Mouse (Mus musculus) ES-Bruce4 (cell line): ENCODE results near the gene Kmt2d. TPM values are rescaled to one million over a fixed set of nuclear protein-coding genes. Genes with fewer than 3 reads are reported as not detected.

Experiments
- H3K27ac ChIP-seq: 2 replicates; pipeline ENCODE4 v1.5.1; 2012; ENCODE audit warnings: low read length, inconsistent platforms; ENCODE audit not compliant: insufficient read depth
- H3K27me3 ChIP-seq: 2 replicates; pipeline ENCODE4 v1.6.1; 2012; ENCODE audit warnings: mild to moderate bottlenecking, low read length, inconsistent platforms; ENCODE audit not compliant: control insufficient read depth, poor library complexity, insufficient read depth, severe bottlenecking
- H3K36me3 ChIP-seq: 2 replicates; pipeline ENCODE4 v1.6.1; 2012; ENCODE audit warnings: inconsistent platforms, mild to moderate bottlenecking, low read length, moderate library complexity; ENCODE audit not compliant: control insufficient read depth, poor library complexity, insufficient read depth, severe bottlenecking
- H3K4me1 ChIP-seq: one replicate; pipeline ENCODE4 v1.8.1; 2011; ENCODE audit warnings: low read length; ENCODE audit not compliant: control insufficient read depth, insufficient read depth
- H3K4me3 ChIP-seq: 2 replicates; pipeline ENCODE4 v1.5.1; 2011; ENCODE audit warnings: low read depth, mild to moderate bottlenecking, low read length
- H3K9ac ChIP-seq: 2 replicates; pipeline ENCODE4 v1.6.1; 2012; ENCODE audit warnings: low read depth, mild to moderate bottlenecking, inconsistent platforms; ENCODE audit not compliant: poor library complexity, severe bottlenecking
- H3K9me3 ChIP-seq: replicated peaks from 2 replicates; pipeline ENCODE4 v1.6.1; 2012; ENCODE audit warnings: mild to moderate bottlenecking, low read length, inconsistent platforms; ENCODE audit not compliant: control insufficient read depth, poor library complexity, insufficient read depth, severe bottlenecking
- CTCF ChIP-seq: IDR thresholded peaks from one replicate; pipeline ENCODE4 v1.8.1; 2011; ENCODE audit warnings: low read depth, low read length
- EP300 ChIP-seq: IDR thresholded peaks from 2 replicates; pipeline ENCODE4 v1.6.1; 2011; ENCODE audit warnings: low read depth, low read length; ENCODE audit not compliant: insufficient read depth
- POLR2A ChIP-seq: IDR thresholded peaks from one replicate; pipeline ENCODE4 v1.8.1; 2011; ENCODE audit warnings: low read length; ENCODE audit not compliant: insufficient read depth
- polyA plus RNA-seq: library from polyadenylated mRNA; stranded (reverse); fragments of >200 nt; gene quantifications from 2 replicates; pipeline ENCODE4 v1.2.4, GENCODE M21; 2011; ENCODE audit warnings: low read depth; ENCODE audit not compliant: missing spikeins, insufficient read depth, insufficient read length

The Kmt2d gene
- polyA plus RNA-seq, 1 experiment: 51.9 TPM

GRCm38 (mm10) chr15:98807895-98808650 lies 62.9 kb downstream of the Kmt2d start:
- H3K9me3 ChIP-seq: no peaks in the 10 kb centered on the region
- TF ChIP-seq CTCF: no peak
- H3K36me3 ChIP-seq: no peaks in the 10 kb centered on the region
- 0 out of 2 replicates have a peak overlapping the region, but pooled peaks have one; percentile 43 for H3K9ac ChIP-seq
- no peak overlapping the region for H3K27ac ChIP-seq
- H3K4me1 ChIP-seq: no peaks in the 10 kb centered on the region
- H3K27me3 ChIP-seq: peaks cover 11% of the 10 kb centered on the region; the same call in 1 of the 2 replicates
- H3K4me3 ChIP-seq: peak overlapping the region; percentile 19

GRCm38 (mm10) chr15:98806809-98807770 lies 63.9 kb downstream of the Kmt2d start:
- Histone ChIP-seq H3K36me3 (no peaks in the 10 kb centered on the region), H3K4me3 (peak overlapping the region; percentile 37), H3K27me3 (peaks cover 11% of the 10 kb centered on the region; the same call in 1 of the 2 replicates), H3K27ac (no peak overlapping the region), H3K4me1 (no peaks in the 10 kb centered on the region), H3K9me3 (no peaks in the 10 kb centered on the region), H3K9ac (peak overlapping the region; percentile 43; the same call in 1 of the 2 replicates)
- TF ChIP-seq POLR2A (no peak), CTCF (no peak), EP300 (no peak)

- Histone ChIP-seq H3K27me3 (peaks cover 11% of the 10 kb centered on the region; the same call in 1 of the 2 replicates), H3K9ac (peak overlapping the region; percentile 43), H3K36me3 (no peaks in the 10 kb centered on the region), H3K4me3 (peak overlapping the region; percentile 42), H3K4me1 (no peaks in the 10 kb centered on the region), H3K9me3 (no peaks in the 10 kb centered on the region), H3K27ac (no peak overlapping the region)
- no peak for TF ChIP-seq CTCF
- no peak for TF ChIP-seq EP300
- no peak for TF ChIP-seq POLR2A
Measured at GRCm38 (mm10) chr15:98806071-98806808, 64.8 kb downstream of the Kmt2d start.

GRCm38 (mm10) chr15:98805324-98806040 lies 65.5 kb downstream of the Kmt2d start:
- Histone ChIP-seq H3K27me3 (peaks cover 11% of the 10 kb centered on the region; the same call in 1 of the 2 replicates), H3K4me1 (no peaks in the 10 kb centered on the region), H3K36me3 (no peaks in the 10 kb centered on the region), H3K27ac (no peak overlapping the region), H3K9ac (peak overlapping the region; percentile 43), H3K4me3 (peak overlapping the region; percentile 42), H3K9me3 (no peaks in the 10 kb centered on the region)
- TF ChIP-seq POLR2A: no peak
- no peak for TF ChIP-seq EP300
- peak; percentile 37 for TF ChIP-seq CTCF

GRCm38 (mm10) chr15:98804054-98804453 lies 67.0 kb downstream of the Kmt2d start:
- no peaks in the 10 kb centered on the region for H3K4me1 ChIP-seq
- H3K9ac ChIP-seq: no peak overlapping the region
- H3K27ac ChIP-seq: no peak overlapping the region
- TF ChIP-seq CTCF (peak; percentile 92), POLR2A (no peak), EP300 (no peak)
- no peak overlapping the region for H3K4me3 ChIP-seq
- no peaks in the 10 kb centered on the region for H3K36me3 ChIP-seq
- H3K9me3 ChIP-seq: no peaks in the 10 kb centered on the region
- peaks cover 11% of the 10 kb centered on the region; the same call in 1 of the 2 replicates for H3K27me3 ChIP-seq
